Mouse (Mus musculus) small intestine, adult 2 months (tissue): ENCODE measurements at regions not wholly inside any gene's neighbourhood (a gene's known extent, or its start where the extent isn't known, plus 50 kb on each side); places are given as distances from the start of the nearest gene placed in this dataset.

ENCODE experiments used
- CTCF ChIP-seq: fragments of 200-500 bp; IDR thresholded peaks from 2 replicates; pipeline ENCODE4 v1.5.1; 2012; ENCODE audit warnings: low read depth, mild to moderate bottlenecking, control low read depth, inconsistent platforms, low read length, moderate library complexity, mixed read lengths; ENCODE audit not compliant: insufficient replicate concordance, insufficient read length; ENCODE audit errors: extremely low read depth
- POLR2A ChIP-seq: fragments of 200-500 bp; IDR thresholded peaks from 2 replicates; pipeline ENCODE4 v1.6.1; 2012; ENCODE audit warnings: low read depth, mild to moderate bottlenecking, control low read depth, inconsistent platforms, low read length, moderate library complexity

- TF ChIP-seq POLR2A (no peak), CTCF (no peak)
Measured at GRCm38 (mm10) chr13:28557032-28557570, 299.8 kb downstream of the Gm11361 start.
